Mouse (Mus musculus): ENCODE data around the gene Atp11c.

- TF ChIP-seq CTCF (IDR thresholded peaks at IDR 0.05; ENCODE audit: low read depth, low read length) (no peak), POLR2A (IDR thresholded peaks at IDR 0.05; ENCODE audit: extremely low read depth, insufficient read depth, low read length) (no peak)
Observed at GRCm38 (mm10) chrX:60394292-60394691, 198.2 kb downstream of the Atp11c start.

Data from liver, adult 2 months (tissue).